Mouse (Mus musculus): Measurements from ENCODE around the gene Dmap1. TPM values are rescaled to one million over a fixed set of nuclear protein-coding genes. Genes with fewer than 3 reads are reported as not detected.

Gene Dmap1
- total and polyA plus RNA-seq, 3 experiments = 39.3 to 43.4 (median 39.3) TPM

DNA sequence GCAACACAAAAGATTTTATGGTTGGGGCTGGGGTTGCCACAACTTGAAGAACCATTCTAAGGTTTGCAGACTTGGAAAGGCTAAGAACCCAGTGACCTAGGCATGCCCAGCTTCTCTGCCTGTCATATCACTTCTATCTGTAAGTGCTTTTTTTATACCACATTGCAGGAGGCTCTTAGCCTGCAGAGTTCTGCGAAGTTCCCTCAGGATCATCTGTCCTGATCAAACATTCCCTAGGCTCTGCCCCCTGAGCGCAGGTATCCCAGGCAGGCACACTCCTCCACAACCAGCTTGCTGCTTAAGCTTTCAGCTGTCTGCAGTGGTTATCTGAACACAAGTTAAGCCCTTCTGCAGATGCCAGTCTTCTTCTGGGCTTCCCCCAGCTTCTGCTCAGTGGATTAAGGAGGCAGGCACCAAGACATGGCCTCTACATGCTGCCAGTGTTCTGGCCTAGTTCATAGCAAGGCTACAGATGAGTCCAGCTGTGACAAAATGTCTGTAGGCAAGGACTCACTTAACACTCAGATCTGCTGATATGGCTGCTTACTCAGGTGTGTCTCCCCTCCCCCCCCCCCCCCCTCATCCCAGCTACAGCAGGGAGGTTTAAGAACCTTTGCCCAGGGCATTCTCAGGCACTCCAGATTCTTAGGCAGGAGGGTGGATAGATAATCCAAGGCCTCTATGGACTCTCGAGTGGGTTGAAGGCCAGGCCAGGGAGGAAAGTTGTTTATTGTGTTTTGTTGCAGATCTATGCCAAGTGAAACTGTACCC is 26.9 kb upstream of the Dmap1 start:
- no peaks in the 10 kb centered on the region for H3K79me2 ChIP-seq (replicated peaks; ENCODE audit: control insufficient read depth, extremely low read depth, insufficient read depth, poor library complexity, severe bottlenecking)
- dilution Hi-C loops (cut with MboI; ENCODE audit: extremely low pct_ligation_motif_present, extremely low pct_unique_long_range_greater_than_20kb, low sequenced_read_pairs) = no loop called here
- H3K4me1 ChIP-seq (ENCODE audit: control insufficient read depth in 1 of 2, insufficient read depth in 2 of 2) = no peaks in the 10 kb centered on the region
- H3K4me2 ChIP-seq (ENCODE audit: insufficient read depth, low read depth, poor library complexity, severe bottlenecking) = no peak overlapping the region
- H3K9me3 ChIP-seq (replicated peaks; ENCODE audit: low read length) = no peaks in the 10 kb centered on the region
- H3K27ac ChIP-seq (ENCODE audit: insufficient read depth, low read depth) = no peak overlapping the region
- peaks cover 5% of the 10 kb centered on the region for H3K27me3 ChIP-seq (replicated peaks)
- in situ Hi-C loops (cut with MboI; ENCODE audit: low pct_ligation_motif_present, low pct_unique_long_range_greater_than_20kb, low sequenced_read_pairs) = no loop called here
- TF ChIP-seq TCF12 (IDR thresholded peaks at IDR 0.05; ENCODE audit: low read depth, low read length) (no peak), JUN (IDR thresholded peaks at IDR 0.05; ENCODE audit: insufficient read depth, low read depth, low read length) (no peak), NELFE (IDR thresholded peaks at IDR 0.05; ENCODE audit: low read depth, low read length) (no peak), POLR2AphosphoS2 (IDR thresholded peaks at IDR 0.05; ENCODE audit: low read depth, low read length) (no peak)
- no peaks in the 10 kb centered on the region for H3K36me3 ChIP-seq (replicated peaks in 1 of 2; ENCODE audit: control insufficient read depth in 1 of 2, insufficient read depth in 1 of 2, low read length in 1 of 2)
- no peak for DNase-seq (ENCODE audit: extremely low read depth)
- H3K4me3 ChIP-seq (replicated peaks in 1 of 3; ENCODE audit: low read depth in 2 of 3, low read length in 2 of 3, poor library complexity in 1 of 3) = no peak overlapping the region
- no peak overlapping the region for H3K9ac ChIP-seq (ENCODE audit: insufficient read depth, low read depth)

DNA sequence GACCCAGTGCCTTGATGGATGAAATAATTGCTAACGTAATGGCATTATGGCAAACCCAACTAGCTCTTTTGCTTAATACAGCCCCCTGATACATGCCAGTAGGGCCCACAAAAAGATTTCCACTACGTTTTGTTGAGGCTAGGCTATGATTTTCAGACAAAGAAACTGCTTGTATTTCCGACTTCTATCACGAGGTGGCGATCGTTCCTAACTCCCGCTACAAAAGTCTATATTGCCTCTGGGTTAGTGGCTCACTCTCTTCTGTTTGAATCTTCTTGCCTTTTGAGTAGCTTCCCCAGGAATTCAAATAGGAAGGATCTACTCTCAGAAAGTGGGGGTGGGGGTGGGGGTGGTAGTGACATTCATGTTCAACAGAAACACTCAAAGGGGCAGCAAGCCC is 23.3 kb upstream of the Dmap1 start:
- DNase-seq (ENCODE audit: extremely low read depth) = peak; percentile 55
- no peak overlapping the region for H3K27ac ChIP-seq (ENCODE audit: insufficient read depth, low read depth)
- H3K4me2 ChIP-seq (ENCODE audit: insufficient read depth, low read depth, poor library complexity, severe bottlenecking) = no peak overlapping the region
- H3K79me2 ChIP-seq (replicated peaks; ENCODE audit: control insufficient read depth, extremely low read depth, insufficient read depth, poor library complexity, severe bottlenecking) = no peaks in the 10 kb centered on the region
- no peak overlapping the region for H3K4me3 ChIP-seq (replicated peaks in 1 of 3; ENCODE audit: low read depth in 2 of 3, low read length in 2 of 3, poor library complexity in 1 of 3)
- no peaks in the 10 kb centered on the region for H3K36me3 ChIP-seq (replicated peaks in 1 of 2; ENCODE audit: control insufficient read depth in 1 of 2, insufficient read depth in 1 of 2, low read length in 1 of 2)
- in situ Hi-C loops (cut with MboI; ENCODE audit: low pct_ligation_motif_present, low pct_unique_long_range_greater_than_20kb, low sequenced_read_pairs) (no loop called here), dilution Hi-C loops (cut with MboI; ENCODE audit: extremely low pct_ligation_motif_present, extremely low pct_unique_long_range_greater_than_20kb, low sequenced_read_pairs) (no loop called here)
- peaks cover 9% of the 10 kb centered on the region for H3K27me3 ChIP-seq (replicated peaks)
- no peaks in the 10 kb centered on the region for H3K9me3 ChIP-seq (replicated peaks; ENCODE audit: low read length)
- no peak overlapping the region for H3K9ac ChIP-seq (ENCODE audit: insufficient read depth, low read depth)
- no peaks in the 10 kb centered on the region for H3K4me1 ChIP-seq (ENCODE audit: control insufficient read depth in 1 of 2, insufficient read depth in 2 of 2)
- TF ChIP-seq PAX5 (IDR thresholded peaks at IDR 0.05; ENCODE audit: low read length) = no peak
- no peak for TF ChIP-seq MYC (IDR thresholded peaks at IDR 0.05; ENCODE audit: low read depth, low read length)
- TF ChIP-seq NELFE (IDR thresholded peaks at IDR 0.05; ENCODE audit: low read depth, low read length) = no peak
- no peak for TF ChIP-seq JUN (IDR thresholded peaks at IDR 0.05; ENCODE audit: insufficient read depth, low read depth, low read length)
- no peak for TF ChIP-seq ETS1 (conservative IDR thresholded peaks at IDR 0.05; ENCODE audit: low read depth, low read length)
- no peak for TF ChIP-seq ZNF384 (IDR thresholded peaks at IDR 0.05; ENCODE audit: low read depth, low read length)
- no peak for TF ChIP-seq RCOR1 (conservative IDR thresholded peaks at IDR 0.05; ENCODE audit: low read depth, low read length)
- no peak for TF ChIP-seq SIN3A (IDR thresholded peaks at IDR 0.05; ENCODE audit: low read length)
- TF ChIP-seq ZMIZ1 (IDR thresholded peaks at IDR 0.05; ENCODE audit: low read depth, low read length) = no peak
- no peak for TF ChIP-seq ZKSCAN1 (IDR thresholded peaks at IDR 0.05; ENCODE audit: borderline replicate concordance, low read depth, low read length)
- TF ChIP-seq ZC3H11A (IDR thresholded peaks at IDR 0.05; ENCODE audit: low read depth, low read length) = peak; percentile 17; the same call in 1 of the 2 replicates
- peak; percentile 9; the same call in 1 of the 2 replicates for TF ChIP-seq IRF4 (IDR thresholded peaks at IDR 0.05; ENCODE audit: low read depth, low read length)
- no peak for TF ChIP-seq EP300 (IDR thresholded peaks at IDR 0.05; ENCODE audit: low read length)
- TF ChIP-seq ELF1 (IDR thresholded peaks at IDR 0.05; ENCODE audit: low read depth, low read length) = no peak
- no peak for TF ChIP-seq TBP (conservative IDR thresholded peaks at IDR 0.05; ENCODE audit: low read depth, low read length)
- TF ChIP-seq POLR2A (IDR thresholded peaks at IDR 0.05; ENCODE audit: low read depth, low read length) = no peak
- no peak for TF ChIP-seq MAX (IDR thresholded peaks at IDR 0.05; ENCODE audit: low read length)
- no peak for TF ChIP-seq NRF1 (IDR thresholded peaks at IDR 0.05; ENCODE audit: low read depth, low read length)
- no peak for TF ChIP-seq POLR2AphosphoS2 (IDR thresholded peaks at IDR 0.05; ENCODE audit: low read depth, low read length)
- no peak for TF ChIP-seq KAT2A (IDR thresholded peaks at IDR 0.05; ENCODE audit: insufficient replicate concordance, low read length)
- no peak for TF ChIP-seq MAFK (IDR thresholded peaks at IDR 0.05; ENCODE audit: insufficient replicate concordance, low read length)
- TF ChIP-seq RAD21 (IDR thresholded peaks at IDR 0.05; ENCODE audit: low read depth, low read length) = peak; percentile 79
- no peak for TF ChIP-seq USF2 (conservative IDR thresholded peaks at IDR 0.05; ENCODE audit: low read depth, low read length)
- TF ChIP-seq HCFC1 (IDR thresholded peaks at IDR 0.05; ENCODE audit: low read depth, low read length) = no peak
- TF ChIP-seq SMC3 (IDR thresholded peaks at IDR 0.05; ENCODE audit: low read depth, low read length) = peak; percentile 85
- no peak for TF ChIP-seq E2F4 (IDR thresholded peaks at IDR 0.05; ENCODE audit: insufficient replicate concordance, low read depth, low read length)
- TF ChIP-seq TCF12 (IDR thresholded peaks at IDR 0.05; ENCODE audit: low read depth, low read length) = no peak
- no peak for TF ChIP-seq BHLHE40 (IDR thresholded peaks at IDR 0.05; ENCODE audit: low read depth, low read length)
- no peak for TF ChIP-seq GABPA (IDR thresholded peaks at IDR 0.05; ENCODE audit: insufficient replicate concordance, low read depth, low read length)
- no peak for TF ChIP-seq CHD1 (IDR thresholded peaks at IDR 0.05; ENCODE audit: low read depth, low read length)
- TF ChIP-seq UBTF (IDR thresholded peaks at IDR 0.05; ENCODE audit: low read depth, low read length) = no peak
- peak; percentile 39 to 89; a peak in 3 of 4 replicates for TF ChIP-seq CTCF (conservative IDR thresholded peaks at IDR 0.05 in 1 of 2, IDR thresholded peaks at IDR 0.05 in 1 of 2; ENCODE audit: low read depth in 2 of 2, low read length in 2 of 2)
